Mouse (Mus musculus) forebrain, embryonic 13.5 days (tissue): Measurements from ENCODE around the gene Mib2. TPM values are rescaled to one million over a fixed set of nuclear protein-coding genes. Genes with fewer than 3 reads are reported as not detected.
A peak's percentile ranks its signal among the peaks of the same experiment; 100 is the strongest.
"Not testable (repeated sequence)": the region's sequence is repeated elsewhere in the genome, so short reads cannot be mapped to it uniquely, and the experiment has no call there.

Experiments used
- ATAC-seq: fragments of 200-750 bp; cut with Nextera tagmentation; 2 replicates; pipeline ENCODE4 v1.8.0; 2017
- H3K27ac ChIP-seq: fragments of 300-500 bp; sonication (generic); 2 replicates; pipeline ENCODE4 v1.5.1; 2015; ENCODE audit warnings: inconsistent platforms, mild to moderate bottlenecking, moderate library complexity
- H3K27me3 ChIP-seq: fragments of 300-500 bp; sonication (generic); 2 replicates; pipeline ENCODE4 v1.6.1; 2015; ENCODE audit warnings: mild to moderate bottlenecking, inconsistent platforms
- H3K36me3 ChIP-seq: fragments of 300-500 bp; sonication (generic); 2 replicates; pipeline ENCODE4 v1.6.1; 2015; ENCODE audit warnings: mild to moderate bottlenecking, inconsistent platforms; ENCODE audit not compliant: poor library complexity, severe bottlenecking
- H3K4me1 ChIP-seq: fragments of 300-500 bp; sonication (generic); 2 replicates; pipeline ENCODE4 v1.6.1; 2015; ENCODE audit warnings: inconsistent platforms
- H3K4me2 ChIP-seq: fragments of 300-500 bp; sonication (generic); 2 replicates; pipeline ENCODE4 v1.6.1; 2015; ENCODE audit warnings: inconsistent platforms, mild to moderate bottlenecking, moderate library complexity
- H3K4me3 ChIP-seq: fragments of 300-500 bp; sonication (generic); 2 replicates; pipeline ENCODE4 v1.5.1; 2015; ENCODE audit warnings: mild to moderate bottlenecking, inconsistent platforms
- H3K9ac ChIP-seq: fragments of 300-500 bp; sonication (generic); 2 replicates; pipeline ENCODE4 v1.6.1; 2015; ENCODE audit warnings: mild to moderate bottlenecking, inconsistent platforms
- H3K9me3 ChIP-seq: fragments of 300-500 bp; sonication (generic); replicated peaks from 2 replicates; pipeline ENCODE4 v1.6.1; 2016; ENCODE audit warnings: inconsistent platforms
- WGBS: fragments of 180-500 bp; shearing (Covaris S2); methylation state at CpG from one replicate; pipeline ENCODE4 v1.1.7; 2015; 5-methylcytosine and 5-hydroxymethylcytosine counted together
- polyA plus RNA-seq: library from polyadenylated mRNA; unstranded; fragments of >200 nt; fragmentation: Nextera tagmentation; extraction: Ambion mirVana; gene quantifications from 2 replicates; pipeline ENCODE4 v1.2.1, GENCODE M21; 2015

Mib2 gene
- polyA plus RNA-seq, 1 experiment from 2014 or later: 29.8 TPM

DNA sequence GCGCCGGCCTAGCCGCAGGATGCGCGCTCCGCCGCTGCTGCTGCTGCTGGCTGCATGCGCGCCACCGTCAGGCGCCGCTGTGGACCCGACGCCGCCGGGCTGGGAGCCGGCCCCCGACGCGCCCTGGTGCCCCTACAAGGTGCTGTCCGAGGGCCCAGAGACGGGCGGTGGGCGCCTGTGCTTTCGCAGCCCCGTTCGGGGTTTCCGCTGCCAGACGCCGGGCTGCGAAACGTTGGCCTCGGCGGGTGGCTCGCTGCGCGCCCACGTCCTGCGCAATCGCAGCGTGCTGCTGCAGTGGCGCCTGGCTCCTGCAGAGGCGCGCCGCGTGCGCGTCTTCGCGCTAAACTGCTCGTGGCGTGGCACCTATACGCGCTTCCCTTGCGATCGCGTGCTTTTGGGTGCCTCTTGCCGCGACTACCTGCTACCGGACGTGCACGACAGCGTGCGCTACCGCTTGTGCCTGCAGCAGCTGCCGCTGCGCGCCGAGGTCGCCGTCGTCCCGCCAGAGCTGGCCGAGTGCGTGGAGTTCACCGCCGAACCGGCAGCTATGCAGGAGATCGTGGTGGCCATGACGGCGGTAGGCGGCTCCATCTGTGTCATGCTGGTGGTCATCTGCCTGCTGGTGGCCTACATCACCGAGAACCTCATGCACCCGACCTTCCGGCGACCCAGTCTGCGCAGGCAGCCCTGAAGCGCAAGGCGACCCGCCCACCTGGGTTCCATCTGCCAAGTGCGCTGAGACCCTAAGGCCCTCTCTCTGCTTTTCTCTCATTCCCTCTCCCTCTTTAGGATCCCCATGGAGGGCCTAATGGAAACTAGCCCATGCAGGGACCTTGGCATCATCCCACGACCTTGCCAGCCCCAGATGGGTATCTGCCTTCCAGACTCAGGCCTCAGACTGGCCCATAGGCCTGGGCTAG, 25.7 kb upstream of the Mib2 start:
- H3K4me3 ChIP-seq: peak overlapping the region; percentile 61
- H3K9ac ChIP-seq: peak overlapping the region; percentile 77
- H3K27me3 ChIP-seq: peaks cover 22% of the 10 kb centered on the region
- H3K4me2 ChIP-seq: peak overlapping the region; percentile 87
- under 1% methylated on average over 89 of the region's 92 CpGs for WGBS
- H3K4me1 ChIP-seq: peaks cover 23% of the 10 kb centered on the region
- no peaks in the 10 kb centered on the region for H3K36me3 ChIP-seq
- no peaks in the 10 kb centered on the region for H3K9me3 ChIP-seq
- ATAC-seq: peak; percentile 81
- peak overlapping the region; percentile 74 for H3K27ac ChIP-seq

DNA sequence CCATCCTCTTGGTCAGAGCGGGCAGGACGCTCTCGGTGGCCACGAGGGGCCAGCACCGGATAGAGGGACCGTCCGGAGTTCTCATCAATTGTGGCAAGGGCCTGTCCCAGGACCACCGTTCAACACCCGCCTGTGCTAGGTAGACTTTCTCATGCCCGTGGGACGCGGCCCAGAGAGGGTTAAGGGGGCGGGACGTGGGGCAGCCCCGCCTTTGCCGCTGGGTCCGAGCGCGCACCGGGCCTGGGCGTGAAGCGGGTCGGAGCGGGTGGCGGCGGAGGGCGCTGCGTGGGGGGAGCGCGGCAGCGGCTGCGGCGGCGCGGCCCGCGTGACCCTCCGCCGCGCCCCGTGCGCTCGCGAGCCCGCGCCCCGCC, 25.1 kb upstream of the Mib2 start, which contains the start of gene Fndc10:
Gene Fndc10, plus strand, starts transcription at position 232 of the 371 bp plus-strand sequence.
- peak within 1 kb of the TSS; percentile 74 for H3K27ac ChIP-seq
- WGBS: 0% methylated on average over 26 of the region's 47 CpGs
- peaks cover 22% of the 10 kb centered on the region for H3K27me3 ChIP-seq

GRCm38 (mm10) chr4:155692421-155692820, 23.4 kb upstream of the Mib2 start:
- peaks cover 23% of the 10 kb centered on the region for H3K4me1 ChIP-seq
- H3K27ac ChIP-seq: no peak overlapping the region
- no peaks in the 10 kb centered on the region for H3K9me3 ChIP-seq
- no peak overlapping the region for H3K4me2 ChIP-seq
- ATAC-seq: no peak
- H3K27me3 ChIP-seq: peaks cover 22% of the 10 kb centered on the region
- no peak overlapping the region for H3K9ac ChIP-seq
- H3K36me3 ChIP-seq: no peaks in the 10 kb centered on the region
- 99% methylated on average over 3 of the region's 3 CpGs for WGBS
- no peak overlapping the region for H3K4me3 ChIP-seq

More for the DNA sequence above, 25.1 kb upstream of the Mib2 start, which contains the start of gene Fndc10:
- Histone ChIP-seq H3K36me3 (no peaks in the 10 kb centered on the region), H3K4me1 (peaks cover 23% of the 10 kb centered on the region), H3K4me2 (peak within 1 kb of the TSS; percentile 87), H3K9ac (peak within 1 kb of the TSS; percentile 77), H3K4me3 (peak within 1 kb of the TSS; percentile 61), H3K9me3 (no peaks in the 10 kb centered on the region)
- ATAC-seq: peak; percentile 91

GRCm38 (mm10) chr4:155690571-155691375, 21.8 kb upstream of the Mib2 start:
- Histone ChIP-seq H3K36me3 (no peaks in the 10 kb centered on the region), H3K9me3 (no peaks in the 10 kb centered on the region), H3K27ac (no peak overlapping the region), H3K9ac (no peak overlapping the region), H3K4me3 (no peak overlapping the region), H3K4me2 (no peak overlapping the region), H3K4me1 (peaks cover 17% of the 10 kb centered on the region), H3K27me3 (peaks cover 15% of the 10 kb centered on the region)
- ATAC-seq: no peak
- 80% methylated on average over 12 of the region's 12 CpGs for WGBS

GRCm38 (mm10) chr4:155687764-155688163, 18.8 kb upstream of the Mib2 start:
- ATAC-seq, H3K27ac ChIP-seq, H3K27me3 ChIP-seq, H3K9me3 ChIP-seq, H3K36me3 ChIP-seq, H3K4me3 ChIP-seq, H3K4me1 ChIP-seq, H3K4me2 ChIP-seq, H3K9ac ChIP-seq: not testable (repeated sequence)
- 90% methylated on average over 4 of the region's 4 CpGs for WGBS

GRCm38 (mm10) chr4:155683670-155684277, 14.8 kb upstream of the Mib2 start:
- H3K27me3 ChIP-seq, H3K4me2 ChIP-seq, H3K4me3 ChIP-seq, H3K27ac ChIP-seq, H3K4me1 ChIP-seq, H3K36me3 ChIP-seq, ATAC-seq, H3K9me3 ChIP-seq, H3K9ac ChIP-seq: not testable (repeated sequence)
- WGBS: 91% methylated on average over 16 of the region's 19 CpGs

DNA sequence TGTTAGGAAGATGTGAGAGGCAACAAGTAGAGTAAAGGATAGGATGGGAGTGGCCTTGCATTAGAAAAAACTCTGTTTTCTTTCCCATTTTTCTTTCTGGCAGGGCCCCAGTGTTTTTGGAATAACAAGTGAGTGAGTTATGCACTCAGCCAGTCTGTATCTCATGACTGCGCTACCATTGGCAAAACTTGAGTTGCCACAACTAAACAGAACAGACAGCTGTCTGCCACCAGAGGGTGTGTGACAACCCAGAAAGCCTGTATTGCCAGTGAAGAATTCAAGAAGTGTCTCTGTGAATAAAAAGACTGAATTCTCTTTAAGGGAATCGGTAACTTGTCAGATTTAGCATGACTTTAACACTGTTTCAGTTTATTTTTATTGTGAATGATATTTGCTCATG, 7.0 kb upstream of the Mib2 start:
- Histone ChIP-seq H3K27ac (no peak overlapping the region), H3K9ac (no peak overlapping the region), H3K36me3 (no peaks in the 10 kb centered on the region), H3K9me3 (no peaks in the 10 kb centered on the region), H3K4me3 (no peak overlapping the region), H3K4me2 (no peak overlapping the region), H3K4me1 (no peaks in the 10 kb centered on the region), H3K27me3 (0 out of 2 replicates have a peak, but pooled peaks cover 4% of the 10 kb centered on the region)
- 89% methylated on average over 2 of the region's 2 CpGs for WGBS
- ATAC-seq: no peak

GRCm38 (mm10) chr4:155672082-155672481, 3.1 kb upstream of the Mib2 start:
- H3K4me2 ChIP-seq: no peak overlapping the region
- H3K4me1 ChIP-seq: peaks cover 15% of the 10 kb centered on the region
- H3K36me3 ChIP-seq: no peaks in the 10 kb centered on the region
- H3K27ac ChIP-seq: no peak overlapping the region
- ATAC-seq: no peak
- 57% methylated on average over 2 of the region's 2 CpGs for WGBS
- no peak overlapping the region for H3K9ac ChIP-seq
- H3K27me3 ChIP-seq: 0 out of 2 replicates have a peak, but pooled peaks cover 4% of the 10 kb centered on the region
- no peak overlapping the region for H3K4me3 ChIP-seq
- H3K9me3 ChIP-seq: no peaks in the 10 kb centered on the region

- not testable (repeated sequence) for H3K27me3 ChIP-seq, ATAC-seq, H3K36me3 ChIP-seq, H3K9me3 ChIP-seq, H3K9ac ChIP-seq, H3K4me2 ChIP-seq, H3K4me3 ChIP-seq, H3K27ac ChIP-seq
- H3K4me1 ChIP-seq: peaks cover 18% of the 10 kb centered on the region
- 60% methylated on average over 4 of the region's 4 CpGs for WGBS
Observed at GRCm38 (mm10) chr4:155670236-155670635, 1.2 kb upstream of the Mib2 start.

DNA sequence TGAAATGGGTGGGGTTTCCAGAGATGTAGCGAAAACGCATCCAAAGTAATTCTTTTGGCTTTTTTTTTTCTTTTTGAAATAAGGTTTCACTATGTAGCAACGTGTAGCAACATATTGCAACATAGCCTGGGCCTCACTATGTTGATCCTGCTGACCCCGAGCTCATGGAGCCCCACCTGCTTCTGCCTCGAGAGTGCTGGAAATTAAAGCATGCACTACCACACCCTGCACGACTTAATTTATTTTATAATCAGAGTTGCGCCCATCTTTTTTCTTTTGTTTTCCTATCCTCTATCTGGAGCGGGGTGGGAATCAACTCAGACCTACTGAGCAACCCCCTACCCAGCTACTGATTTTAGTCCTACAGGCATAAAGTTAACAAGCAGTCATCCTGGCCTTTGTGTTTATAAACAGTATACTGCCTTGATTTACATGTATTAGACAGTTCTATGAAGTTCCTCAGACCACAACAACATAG, 639 bp upstream of the Mib2 start:
- Histone ChIP-seq H3K27ac (no peak overlapping the region), H3K4me3 (peak overlapping the region; percentile 85)

DNA sequence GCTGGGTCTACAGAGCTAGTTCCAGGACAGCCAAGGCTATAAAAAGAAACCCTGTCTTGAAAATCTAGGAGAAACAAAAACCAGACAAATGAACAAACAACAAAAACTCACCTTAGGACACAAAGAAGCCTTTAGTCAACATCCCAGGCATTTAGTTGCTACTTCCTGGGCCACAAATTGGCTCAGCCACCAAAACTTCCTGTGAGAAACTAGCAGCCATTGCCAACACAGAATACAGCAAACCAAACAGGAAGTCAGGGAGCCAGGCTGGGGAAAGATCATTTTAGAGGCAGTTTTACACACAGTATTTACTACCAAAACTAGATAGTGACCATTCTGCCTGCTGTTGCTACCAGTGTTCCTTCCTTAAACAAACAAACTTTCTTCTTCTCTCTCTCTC, 2.1 kb downstream of the Mib2 start:
- no peak for ATAC-seq
- peaks cover 16% of the 10 kb centered on the region for H3K36me3 ChIP-seq
- 0 out of 2 replicates have a peak, but pooled peaks cover 2% of the 10 kb centered on the region for H3K27me3 ChIP-seq
- no peak overlapping the region for H3K4me2 ChIP-seq
- peaks cover 18% of the 10 kb centered on the region for H3K4me1 ChIP-seq
- H3K27ac ChIP-seq: no peak overlapping the region
- H3K4me3 ChIP-seq: no peak overlapping the region
- no peak overlapping the region for H3K9ac ChIP-seq
- H3K9me3 ChIP-seq: no peaks in the 10 kb centered on the region

More for the DNA sequence above, 639 bp upstream of the Mib2 start:
- Histone ChIP-seq H3K4me1 (peaks cover 18% of the 10 kb centered on the region), H3K36me3 (peaks cover 3% of the 10 kb centered on the region), H3K9ac (no peak overlapping the region), H3K9me3 (no peaks in the 10 kb centered on the region), H3K27me3 (0 out of 2 replicates have a peak, but pooled peaks cover 4% of the 10 kb centered on the region), H3K4me2 (peak overlapping the region; percentile 93)
- peak; percentile 48; the same call in 1 of the 2 replicates for ATAC-seq
- WGBS: 2% methylated on average over 8 of the region's 8 CpGs
